Mouse (Mus musculus): ENCODE results near the gene Dlx2. TPM values are rescaled to one million over a fixed set of nuclear protein-coding genes. Genes with fewer than 3 reads are reported as not detected.

The Dlx2 gene
- polyA plus RNA-seq, 1 experiment, result 0.01 TPM

GRCm38 (mm10) chr2:71494971-71495370 is 51.6 kb downstream of the Dlx2 start:
- Histone ChIP-seq H3K4me1 (ENCODE audit: control insufficient read depth) (peaks cover 3% of the 10 kb centered on the region; the same call in 1 of the 2 replicates), H3K36me3 (ENCODE audit: control insufficient read depth) (no peaks in the 10 kb centered on the region), H3K27me3 (ENCODE audit: control insufficient read depth) (no peaks in the 10 kb centered on the region), H3K4me3 (replicated peaks) (no peak overlapping the region), H3K9me3 (ENCODE audit: control insufficient read depth, low read length) (no peaks in the 10 kb centered on the region)
- TF ChIP-seq TAL1 (IDR thresholded peaks at IDR 0.05; ENCODE audit: low read length), result no peak
- TF ChIP-seq GATA1 (IDR thresholded peaks at IDR 0.05; ENCODE audit: low read length), result no peak

- H3K9me3 ChIP-seq (ENCODE audit: control insufficient read depth, low read length), result no peaks in the 10 kb centered on the region
- H3K36me3 ChIP-seq (ENCODE audit: control insufficient read depth), result no peaks in the 10 kb centered on the region; the same call in 1 of the 2 replicates
- TF ChIP-seq TAL1 (IDR thresholded peaks at IDR 0.05; ENCODE audit: low read length) (no peak), GATA1 (IDR thresholded peaks at IDR 0.05; ENCODE audit: low read length) (no peak)
- no peak overlapping the region for H3K4me3 ChIP-seq (replicated peaks)
- peaks cover 3% of the 10 kb centered on the region; the same call in 1 of the 2 replicates for H3K4me1 ChIP-seq (ENCODE audit: control insufficient read depth)
- no peaks in the 10 kb centered on the region for H3K27me3 ChIP-seq (ENCODE audit: control insufficient read depth)
These were observed 52.1 kb downstream of the Dlx2 start for GRCm38 (mm10) chr2:71494503-71494902.

Other genes with a start within 250 kb of the Dlx2 start
- 0.78 and 1.5 TPM in 2 replicates for gene Slc25a12, start 179.0 kb downstream of the Dlx2 start, polyA plus RNA-seq (2012)
- gene Hat1, start 157.8 kb downstream of the Dlx2 start, polyA plus RNA-seq (2012), result 0.47 and 0.49 TPM in 2 replicates
- 1.4 and 3.1 TPM in 2 replicates for gene Metap1d, start 93.5 kb downstream of the Dlx2 start, polyA plus RNA-seq (2012)
- 0.01 and 0.07 TPM in 2 replicates for gene Dlx1, start 18.6 kb downstream of the Dlx2 start, polyA plus RNA-seq (2012)
- 0.03 TPM in 1 of 2 replicates, not detected in the other for gene Itga6, start 198.9 kb upstream of the Dlx2 start, polyA plus RNA-seq (2012)